Mouse (Mus musculus) adrenal gland, adult (tissue): ENCODE results near the gene Ppp3ca.
A peak's percentile ranks its signal among the peaks of the same experiment; 100 is the strongest.

Source experiments
- DNase-seq, 2 experiments: peaks; one replicate each; pipeline ENCODE4 v3.0.0; 2022 to 2023; ENCODE audit warnings: low spot score in 1 of 2; ENCODE audit not compliant: inconsistent age in 2 of 2

Ppp3ca gene

DNA sequence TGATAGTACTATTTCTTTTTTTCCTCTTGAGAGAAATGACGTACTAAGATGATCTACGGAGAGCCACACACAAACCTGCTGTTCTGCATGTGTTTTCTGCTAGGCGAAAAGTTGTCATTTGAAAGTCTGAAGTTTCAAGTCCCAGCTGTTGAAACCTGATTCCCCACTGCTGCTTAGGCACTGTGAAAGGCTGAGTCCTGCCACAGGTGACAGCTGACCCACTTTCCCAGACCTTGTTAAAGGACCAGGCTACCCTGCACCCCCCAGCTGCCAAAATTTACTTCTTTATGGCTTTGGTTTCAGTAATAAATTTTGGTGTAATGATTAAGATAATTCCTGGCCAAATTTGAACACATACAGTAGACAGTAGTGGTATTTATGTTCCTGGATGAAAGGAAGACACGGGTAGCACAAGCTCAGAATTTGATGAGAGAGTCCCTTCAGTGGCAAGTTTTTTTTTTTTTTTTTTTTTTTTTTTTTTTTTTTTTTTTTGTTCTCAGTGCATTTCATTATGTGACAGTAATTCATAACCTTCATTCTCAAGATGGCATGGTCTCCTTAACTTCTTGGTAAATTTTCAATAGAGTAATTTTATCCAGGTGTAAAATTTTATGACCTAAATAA, 52.0 kb downstream of the Ppp3ca start:
- no peak for DNase-seq

DNA sequence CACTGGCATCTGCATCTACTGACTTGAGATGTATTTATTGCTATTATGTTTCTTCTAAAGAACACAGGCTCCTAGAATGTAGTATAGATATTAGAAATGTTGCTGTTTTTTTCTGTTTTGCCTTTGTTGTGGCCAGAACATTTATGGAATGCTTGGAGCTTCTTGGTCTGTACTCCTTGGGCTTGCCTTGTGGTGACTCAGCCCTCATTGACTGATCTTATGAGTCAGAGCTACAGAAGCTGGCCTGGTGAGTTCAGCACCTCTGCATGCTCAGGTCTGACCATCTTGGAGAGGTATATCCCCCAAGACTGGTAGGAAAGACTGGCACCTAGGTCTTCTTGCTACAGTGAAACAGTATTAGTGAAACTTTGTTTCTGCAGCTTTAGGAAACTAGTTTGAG, 52.6 kb downstream of the Ppp3ca start:
- DNase-seq: no peak

GRCm38 (mm10) chr3:136725311-136726156, 55.6 kb downstream of the Ppp3ca start:
- DNase-seq: peak; percentile 35 to 75

- peak in 1 of 2 experiments; percentile 49 for DNase-seq
These were observed 58.0 kb downstream of the Ppp3ca start for GRCm38 (mm10) chr3:136727877-136728276.

- no peak for DNase-seq
These were observed 60.1 kb downstream of the Ppp3ca start for GRCm38 (mm10) chr3:136729978-136730377.

- DNase-seq: no peak
These were observed 61.7 kb downstream of the Ppp3ca start for GRCm38 (mm10) chr3:136731579-136731978.

- no peak for DNase-seq
These were observed 66.1 kb downstream of the Ppp3ca start for GRCm38 (mm10) chr3:136736021-136736420.

DNA sequence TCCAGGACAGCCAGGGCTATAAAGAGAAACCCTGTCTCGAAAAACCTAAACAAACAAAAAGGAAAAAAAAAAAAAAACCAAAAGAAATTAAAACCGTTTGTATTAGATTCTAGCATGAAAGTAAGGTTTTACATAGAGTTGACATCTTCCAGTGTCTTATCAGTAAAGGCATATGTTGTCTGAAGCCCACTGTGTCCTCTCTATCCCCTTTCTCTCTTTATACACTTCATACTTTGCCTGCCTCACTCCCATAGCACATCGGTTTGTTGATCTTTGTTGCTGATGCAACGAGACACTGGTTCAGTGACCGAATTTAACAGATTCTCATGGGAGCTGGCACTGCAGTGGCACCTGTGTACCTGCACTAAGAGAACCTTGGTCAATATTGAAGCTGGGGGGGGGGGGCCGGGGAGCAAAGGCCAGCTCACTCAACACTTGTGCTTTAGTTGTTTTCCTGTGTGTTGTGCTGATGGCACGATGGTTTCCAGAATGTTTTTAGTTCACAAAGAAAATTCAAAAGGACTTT, 66.9 kb downstream of the Ppp3ca start:
- DNase-seq: no peak

DNA sequence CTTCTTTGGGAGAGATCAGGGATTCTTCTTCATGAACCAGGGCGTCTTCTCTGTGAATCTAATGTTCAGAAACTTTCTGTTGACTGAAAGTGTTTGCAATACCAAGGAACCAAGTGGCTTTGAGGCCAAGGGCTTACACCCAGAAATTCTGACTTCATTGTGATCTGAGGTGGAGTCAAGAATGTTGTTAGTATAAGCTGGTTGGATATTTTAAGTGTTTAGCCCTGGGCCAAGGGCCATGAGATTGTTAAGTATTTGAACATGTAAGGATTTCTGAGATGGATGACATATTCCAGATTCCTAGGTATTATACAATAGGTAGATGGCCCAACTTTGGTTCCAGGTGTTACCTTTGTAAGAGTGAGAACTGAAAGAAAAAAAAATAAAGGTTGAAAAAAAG, 68.5 kb downstream of the Ppp3ca start:
- no peak for DNase-seq

DNA sequence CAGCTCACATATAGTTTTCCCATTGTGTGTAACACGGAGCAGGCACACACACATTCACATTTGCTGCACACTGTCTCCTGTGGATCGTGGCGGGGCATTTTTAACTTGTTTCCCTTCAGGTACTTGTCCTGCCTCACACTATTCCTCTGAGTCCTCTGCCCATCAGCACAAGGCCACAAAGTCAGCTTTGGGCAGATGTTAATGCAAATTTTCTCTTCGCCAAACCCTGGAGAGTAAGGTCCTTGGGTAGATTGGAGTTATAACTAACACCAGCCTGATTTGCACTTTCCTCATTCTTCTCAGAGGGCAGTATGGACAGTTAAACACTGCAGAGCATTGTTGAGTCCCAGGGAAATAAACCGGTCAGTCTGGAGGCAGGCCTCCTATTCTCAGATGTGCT, 69.0 kb downstream of the Ppp3ca start:
- DNase-seq: no peak

DNA sequence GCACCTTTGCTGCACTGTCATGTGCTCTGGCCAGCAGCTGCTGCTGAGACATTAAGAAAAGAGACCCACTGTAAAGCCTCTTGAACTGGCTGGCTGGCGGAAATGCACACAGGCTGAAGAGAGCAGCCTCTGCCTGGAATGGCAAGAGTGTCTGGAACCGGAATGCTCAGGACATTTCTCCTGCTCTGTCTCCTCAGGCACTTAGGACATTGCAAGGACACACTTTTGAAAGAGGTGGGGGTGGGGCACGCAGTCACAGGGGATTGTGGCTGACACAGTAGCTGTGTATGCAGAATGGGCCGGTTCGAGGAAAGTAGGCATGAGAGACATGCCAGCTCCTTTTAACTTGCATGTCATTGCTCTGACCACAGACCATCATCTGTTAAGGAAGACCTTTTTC, 71.7 kb downstream of the Ppp3ca start:
- DNase-seq: no peak

- no peak for DNase-seq
These were observed 72.5 kb downstream of the Ppp3ca start for GRCm38 (mm10) chr3:136742258-136743057.

DNA sequence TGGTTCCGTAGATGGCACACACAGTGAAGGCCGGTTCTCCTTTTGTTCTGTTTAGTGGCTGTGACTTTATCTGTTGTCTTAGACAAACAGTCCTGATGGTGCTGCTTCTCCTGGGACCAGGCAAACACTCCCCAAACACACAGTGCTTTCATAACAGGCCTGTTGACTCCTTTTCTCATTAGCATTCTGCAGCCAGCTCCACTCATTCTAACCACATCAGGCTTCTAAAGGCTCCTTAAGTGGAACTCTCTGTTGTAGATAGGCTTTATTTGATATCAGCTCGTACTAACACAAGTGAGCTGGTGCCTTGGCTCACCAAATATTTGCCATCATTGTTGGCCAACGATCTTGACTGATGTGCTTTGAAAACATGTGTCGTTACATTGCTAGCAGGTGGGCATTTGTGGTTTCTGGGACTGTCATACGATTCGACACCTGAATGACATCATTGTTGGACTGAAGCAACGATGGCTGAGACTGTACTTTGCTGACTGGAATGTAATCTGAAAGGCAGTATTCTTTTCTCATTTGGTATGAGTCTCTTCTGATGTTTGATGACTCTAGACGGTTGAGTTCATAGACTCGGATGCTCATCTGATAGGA, 74.5 kb downstream of the Ppp3ca start:
- no peak for DNase-seq

DNA sequence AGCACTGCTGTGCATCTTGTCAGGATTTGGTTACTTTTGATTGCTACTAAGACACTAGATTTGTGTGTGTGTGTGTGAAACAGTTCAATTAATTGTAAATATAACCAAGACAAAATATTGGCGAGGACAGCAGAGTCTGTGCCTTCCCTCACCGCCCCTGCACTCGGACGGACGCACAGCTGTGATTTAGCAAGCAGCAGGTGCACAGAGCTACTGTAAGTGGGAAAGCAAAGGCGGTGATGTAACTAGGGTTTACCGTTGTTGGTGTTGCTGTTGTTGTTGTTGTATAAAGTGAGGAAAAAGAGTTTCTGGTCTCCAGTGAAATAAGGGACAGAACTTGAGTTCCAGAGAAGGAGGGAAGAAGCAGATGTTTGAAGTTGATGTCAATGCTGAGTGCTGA, 75.5 kb downstream of the Ppp3ca start:
- no peak for DNase-seq

GRCm38 (mm10) chr3:136748761-136749476, 79.0 kb downstream of the Ppp3ca start:
- no peak for DNase-seq

- no peak for DNase-seq
These were observed 79.5 kb downstream of the Ppp3ca start for GRCm38 (mm10) chr3:136749477-136749797.

DNA sequence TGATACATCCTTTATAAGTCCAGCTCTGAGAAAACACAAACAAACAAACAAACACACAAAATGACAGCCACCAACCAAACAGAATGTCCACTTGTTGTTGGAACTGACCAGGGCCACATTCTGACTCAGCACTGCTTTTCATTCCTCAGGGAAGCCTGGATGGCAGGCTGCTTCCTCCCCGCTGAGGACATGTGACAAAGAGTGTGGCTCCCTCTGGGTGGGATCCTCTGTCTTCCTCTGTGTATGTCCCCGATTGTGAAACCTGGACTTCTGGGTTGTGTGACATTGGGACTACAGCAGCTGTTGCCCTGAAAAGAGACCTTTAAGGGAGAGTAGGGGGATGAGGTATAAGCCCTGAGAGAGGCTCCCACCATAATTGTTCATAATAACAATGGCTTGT, 80.0 kb downstream of the Ppp3ca start:
- no peak for DNase-seq

GRCm38 (mm10) chr3:136752126-136752716, 82.3 kb downstream of the Ppp3ca start:
- no peak for DNase-seq

- DNase-seq: no peak
These were observed 86.2 kb downstream of the Ppp3ca start for GRCm38 (mm10) chr3:136756137-136756536.

- DNase-seq: no peak
These were observed 89.5 kb downstream of the Ppp3ca start for GRCm38 (mm10) chr3:136759446-136759845.
